18 mouse cellular contexts compared by ENCODE assay signal in genomic region chr7:27429135-27429534, GRCm38 (mm10). TPM values are rescaled to one million over a fixed set of nuclear protein-coding genes. Genes with fewer than 3 reads are reported as not detected.
A peak's percentile ranks its signal among the peaks of the same experiment; 100 is the strongest.
DNase-seq lines count a peak whose midpoint lies in the region; ATAC-seq and TF ChIP-seq lines count a peak whose summit lies in the region.
"Had no signal": no experiment of that assay in that cellular context is flagged by ENCODE, and none has a peak within 500 bp of the region (broad histone marks: within the 10 kb centered on the region; RNA-seq: fewer than 3 reads in every experiment).

No protein-coding gene starts in this region.

- peaks cover 39% of the 10 kb centered on the region for H3K4me1 ChIP-seq in E14TG2a.4 (replicated peaks; ENCODE audit: low read depth, low read length)
- H3K4me1 ChIP-seq: forebrain, embryonic 13.5 days; heart, embryonic 13.5 days; lung, embryonic 15.5 days; midbrain, embryonic 15.5 days had no signal

- H3K27me3 ChIP-seq in E14TG2a.4 (ENCODE audit: insufficient read depth, low read length): no peaks in the 10 kb centered on the region

- H3K4me3 ChIP-seq in layer of hippocampus, adult 2 months: no peak overlapping the region
- H3K4me3 ChIP-seq in E14TG2a.4 (replicated peaks; ENCODE audit: low read length): no peak overlapping the region
- H3K4me3 ChIP-seq: forebrain, embryonic 13.5 days; heart, embryonic 13.5 days; limb, embryonic 15.5 days; lung, embryonic 15.5 days; midbrain, embryonic 15.5 days; stomach, embryonic 15.5 days had no signal

- H3K27ac ChIP-seq in layer of hippocampus, adult 2 months: no peak overlapping the region
- H3K27ac ChIP-seq: forebrain, embryonic 13.5 days; heart, embryonic 13.5 days; limb, embryonic 15.5 days; lung, embryonic 15.5 days; midbrain, embryonic 15.5 days; stomach, embryonic 15.5 days had no signal

- peak; percentile 64 for TF ChIP-seq CTCF in layer of hippocampus, adult 2 months (conservative IDR thresholded peaks at IDR 0.05)
- peak; percentile 84 for TF ChIP-seq CTCF in E14TG2a.4 (conservative IDR thresholded peaks at IDR 0.05; ENCODE audit: low read length)
- peak; percentile 21; the same call in 1 of the 2 replicates for TF ChIP-seq CTCF in brain, embryonic 14.5 days (IDR thresholded peaks at IDR 0.05; ENCODE audit: borderline replicate concordance, extremely low read depth, insufficient read depth, insufficient read length)

- peak; percentile 32 for DNase-seq in CD4-positive, CD25-positive, alpha-beta regulatory T cell, adult 2 months (ENCODE audit: low read depth, low spot score)
- no peak for DNase-seq in layer of hippocampus, adult 2 months (ENCODE audit: low spot score in 2 of 2)
- no peak for DNase-seq in layer of hippocampus, postnatal 25 days (ENCODE audit: extremely low spot score in 1 of 2, low spot score in 1 of 2)
- no peak for DNase-seq in brain, embryonic 14.5 days (ENCODE audit: low read depth)
- DNase-seq in kidney, postnatal 10 days: no peak
- no peak for DNase-seq in layer of hippocampus, postnatal 14 days (ENCODE audit: low spot score in 2 of 2)
- DNase-seq: heart, postnatal 36 days; kidney, adult 9 months; thymus, postnatal 25 days had no signal

- ATAC-seq in CD4-positive, CD25-positive, alpha-beta regulatory T cell, adult 4 months: no peak
- ATAC-seq: forebrain, embryonic 13.5 days; hindbrain, embryonic 16.5 days; midbrain, embryonic 15.5 days had no signal

- no peaks in the 10 kb centered on the region for H3K9me3 ChIP-seq in E14TG2a.4 (ENCODE audit: low read length)
- H3K9me3 ChIP-seq: limb, embryonic 15.5 days; lung, embryonic 15.5 days; midbrain, embryonic 15.5 days; stomach, embryonic 15.5 days had no signal

- TF ChIP-seq POLR2A in brain, embryonic 14.5 days (IDR thresholded peaks at IDR 0.05; ENCODE audit: borderline replicate concordance, extremely low read depth, insufficient read depth, insufficient read length, poor library complexity, severe bottlenecking): no peak

- peaks cover 18% of the 10 kb centered on the region for H3K36me3 ChIP-seq in E14TG2a.4 (ENCODE audit: insufficient read depth, low read length)
- H3K36me3 ChIP-seq: heart, embryonic 13.5 days; limb, embryonic 15.5 days; lung, embryonic 15.5 days; stomach, embryonic 15.5 days had no signal

RNA-seq across cellular contexts. Expression of gene Sptbn4, which starts 18.4 kb away (rescaled TPM):
- polyA plus RNA-seq in CD4-positive, CD25-positive, alpha-beta regulatory T cell, adult 4 months (2017; shearing (Covaris generic)): under 1 TPM; 0.28 to 0.32 TPM
- 100 to 1,000 TPM; 147 TPM for total RNA-seq in layer of hippocampus, adult 2 months (2021)
- total RNA-seq in layer of hippocampus, postnatal 25 days (2021): 100 to 1,000 TPM; 121 to 142 TPM
- polyA plus RNA-seq in brain, embryonic 14.5 days (2012; rRNA removed): 21.0 and 30.4 TPM in 2 replicates
- 100 to 1,000 TPM; 108 to 123 TPM for total RNA-seq in layer of hippocampus, postnatal 14 days (2021)

RNA-seq across cellular contexts. Expression of gene Blvrb, which starts 18.6 kb away (rescaled TPM):
- polyA plus RNA-seq in CD4-positive, CD25-positive, alpha-beta regulatory T cell, adult 4 months (2017; shearing (Covaris generic)): 10 to 100 TPM; 14.1 to 19.9 TPM
- 10 to 100 TPM; 17.5 to 18.1 TPM for total RNA-seq in layer of hippocampus, adult 2 months (2021)
- total RNA-seq in layer of hippocampus, postnatal 25 days (2021): 10 to 100 TPM; 16.1 to 22.6 TPM
- polyA plus RNA-seq in brain, embryonic 14.5 days (2012; rRNA removed): 13.9 and 19.1 TPM in 2 replicates
- 10 to 100 TPM; 15.6 to 15.8 TPM for total RNA-seq in layer of hippocampus, postnatal 14 days (2021)

RNA-seq across cellular contexts. Expression of gene Sertad3, which starts 44.4 kb away (rescaled TPM):
- polyA plus RNA-seq in CD4-positive, CD25-positive, alpha-beta regulatory T cell, adult 4 months (2017; shearing (Covaris generic)): 10 to 100 TPM; 50.9 to 60.1 TPM
- 1 to 10 TPM; 3.3 to 3.8 TPM for total RNA-seq in layer of hippocampus, adult 2 months (2021)
- total RNA-seq in layer of hippocampus, postnatal 25 days (2021): 1 to 10 TPM; 3.3 to 3.9 TPM
- polyA plus RNA-seq in brain, embryonic 14.5 days (2012; rRNA removed): 7.8 and 12.6 TPM in 2 replicates
- 1 to 10 TPM; 3.7 to 4.4 TPM for total RNA-seq in layer of hippocampus, postnatal 14 days (2021)

RNA-seq across cellular contexts. Expression of gene Sertad1, which starts 57.6 kb away (rescaled TPM):
- polyA plus RNA-seq in CD4-positive, CD25-positive, alpha-beta regulatory T cell, adult 4 months (2017; shearing (Covaris generic)): 10 to 100 TPM; 46.0 to 51.9 TPM
- total RNA-seq in layer of hippocampus, adult 2 months (2021): 10 to 100 TPM in 1 of 2 experiments, 1 to 10 TPM in 1; 6.3 to 10.8 TPM
- 1 to 10 TPM; 7.0 to 7.3 TPM for total RNA-seq in layer of hippocampus, postnatal 25 days (2021)
- 4.7 and 5.7 TPM in 2 replicates for polyA plus RNA-seq in brain, embryonic 14.5 days (2012; rRNA removed)
- 1 to 10 TPM; 6.1 to 6.9 TPM for total RNA-seq in layer of hippocampus, postnatal 14 days (2021)

Comparison
In these comparisons a context has a peak if more than half of its experiments do, and no peak if none do; other contexts are left out.
1. CTCF ChIP-seq: peak in every context shown above with its lines; median percentile 84 in E14TG2a.4; 64 in layer of hippocampus, adult 2 months; 21 in brain, embryonic 14.5 days.